Mouse (Mus musculus): ENCODE results near the gene Gm10065. TPM values are rescaled to one million over a fixed set of nuclear protein-coding genes. Genes with fewer than 3 reads are reported as not detected.
"Not testable (repeated sequence)": the region's sequence is repeated elsewhere in the genome, so short reads cannot be mapped to it uniquely, and the experiment has no call there.

The Gm10065 gene
- polyA plus RNA-seq, 1 experiment from 2014 or later: not detected

DNA sequence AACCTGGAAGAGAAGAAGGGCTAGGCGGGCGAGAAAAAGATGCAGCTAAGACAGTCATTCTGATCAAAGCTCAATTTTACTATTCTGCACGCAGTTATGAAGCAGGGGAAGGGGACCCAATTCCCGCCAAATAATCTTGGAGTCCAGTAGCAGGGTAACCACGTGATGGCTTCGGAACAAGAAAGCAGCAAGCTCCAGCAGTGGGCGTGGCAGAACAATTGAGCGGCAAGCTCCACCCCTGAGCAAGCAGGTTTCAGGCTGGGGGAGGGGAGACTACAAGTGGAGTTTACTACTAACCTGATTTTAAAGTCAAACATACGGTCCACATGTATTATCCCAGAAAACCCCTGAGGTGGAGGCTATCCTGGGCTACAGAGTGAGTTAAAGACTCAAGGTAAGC, 16.7 kb downstream of the Gm10065 start:
- H3K27me3 ChIP-seq; ATAC-seq (ENCODE audit: low FRiP score); H3K36me3 ChIP-seq (replicated peaks); H3K9ac ChIP-seq; H3K4me3 ChIP-seq (replicated peaks); H3K4me2 ChIP-seq; H3K27ac ChIP-seq; H3K9me3 ChIP-seq; H3K4me1 ChIP-seq: not testable (repeated sequence)
- whole genome bisulfite sequencing: 59% methylated on average over 9 of the region's 9 CpGs

DNA sequence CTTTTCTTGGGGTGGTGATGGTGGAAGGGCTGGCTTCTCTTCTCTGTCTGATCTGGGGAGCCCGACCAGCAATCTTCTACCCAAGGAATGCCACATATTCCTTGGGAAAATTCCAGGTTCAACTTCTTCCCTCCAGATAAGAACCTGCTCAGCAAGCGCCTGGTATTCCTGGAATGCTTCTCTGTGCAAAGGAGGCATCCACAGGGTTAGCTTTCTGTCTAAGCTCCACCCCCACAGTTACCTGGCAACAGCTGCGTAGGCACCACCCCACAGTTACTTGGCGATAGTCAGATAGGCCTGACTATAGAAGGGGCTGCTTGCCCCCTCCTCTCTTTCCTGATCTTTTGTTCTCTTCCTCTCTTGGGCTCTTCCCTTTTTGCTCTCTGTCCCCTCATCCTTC, 22.9 kb downstream of the Gm10065 start:
- Histone ChIP-seq H3K4me2 (no peak overlapping the region), H3K27ac (no peak overlapping the region), H3K36me3 (replicated peaks) (no peaks in the 10 kb centered on the region), H3K4me1 (peaks cover 14% of the 10 kb centered on the region), H3K27me3 (peaks cover 12% of the 10 kb centered on the region; the same call in 1 of the 2 replicates), H3K4me3 (replicated peaks) (no peak overlapping the region), H3K9ac (no peak overlapping the region), H3K9me3 (no peaks in the 10 kb centered on the region)
- ATAC-seq (ENCODE audit: low FRiP score): no peak
- 22% methylated on average over 4 of the region's 4 CpGs for WGBS

DNA sequence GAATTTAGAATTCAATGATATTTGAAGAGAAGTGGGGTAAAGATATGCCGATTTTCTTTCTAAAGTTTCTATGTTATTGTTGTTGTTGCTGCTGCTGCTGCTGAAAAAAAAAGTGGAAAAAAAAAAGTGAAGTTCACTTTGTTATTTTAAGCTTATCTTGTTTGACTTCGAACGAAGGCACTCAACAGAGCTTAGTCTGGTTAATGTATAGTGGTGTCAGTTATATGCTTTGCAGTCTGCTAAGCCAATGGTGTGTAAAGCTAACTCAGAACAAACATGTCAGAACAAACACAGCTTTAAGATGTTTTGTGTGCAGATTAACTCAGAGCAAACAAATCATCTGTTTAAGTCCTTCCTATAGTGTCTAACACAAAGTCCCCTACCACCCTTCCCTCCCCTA, 25.1 kb downstream of the Gm10065 start:
- H3K4me1 ChIP-seq: peaks cover 14% of the 10 kb centered on the region
- no peak overlapping the region for H3K9ac ChIP-seq
- H3K4me3 ChIP-seq (replicated peaks): no peak overlapping the region
- peaks cover 9% of the 10 kb centered on the region; the same call in 1 of the 2 replicates for H3K27me3 ChIP-seq
- no peak for ATAC-seq (ENCODE audit: low FRiP score)
- H3K4me2 ChIP-seq: no peak overlapping the region
- H3K9me3 ChIP-seq: no peaks in the 10 kb centered on the region
- H3K36me3 ChIP-seq (replicated peaks): peaks cover 2% of the 10 kb centered on the region; the same call in 1 of the 2 replicates
- 94% methylated on average over 3 of the region's 3 CpGs for WGBS
- H3K27ac ChIP-seq: no peak overlapping the region

DNA sequence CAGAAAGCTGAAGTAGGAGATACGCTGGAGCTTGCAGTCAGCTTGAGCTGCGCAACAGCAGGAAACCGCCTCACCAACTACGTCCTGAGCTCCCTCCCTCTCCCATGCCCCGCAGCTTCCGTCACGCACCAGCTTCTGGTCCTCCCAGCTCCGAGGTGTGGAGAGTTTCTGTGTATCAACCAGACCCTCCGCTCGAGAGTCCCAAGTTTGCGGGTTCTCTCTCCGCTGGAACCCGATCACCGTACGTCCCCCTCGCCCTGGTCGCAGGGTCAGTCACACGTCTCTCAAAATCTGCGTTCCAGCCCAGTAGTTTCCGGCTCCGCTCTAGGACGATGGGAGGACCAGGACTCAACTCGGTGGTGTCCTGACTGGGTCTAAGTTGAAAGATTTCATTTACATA, 25.8 kb downstream of the Gm10065 start, which contains the start of gene Zscan26:
TSS of gene Zscan26 (minus strand) at position 282 of the 400 bp plus-strand sequence.
- H3K9me3 ChIP-seq: no peaks in the 10 kb centered on the region
- H3K4me3 ChIP-seq (replicated peaks): peak within 1 kb of the TSS; percentile 73
- H3K36me3 ChIP-seq (replicated peaks): peaks cover 7% of the 10 kb centered on the region; the same call in 1 of the 2 replicates
- H3K27me3 ChIP-seq: peaks cover 9% of the 10 kb centered on the region; the same call in 1 of the 2 replicates
- ATAC-seq (ENCODE audit: low FRiP score): peak; percentile 94
- peak within 1 kb of the TSS; percentile 79 for H3K4me2 ChIP-seq
- H3K4me1 ChIP-seq: peaks cover 14% of the 10 kb centered on the region
- 0% methylated on average over 23 of the region's 23 CpGs for WGBS
- peak within 1 kb of the TSS; percentile 75 for H3K27ac ChIP-seq
- H3K9ac ChIP-seq: peak within 1 kb of the TSS; percentile 76

DNA sequence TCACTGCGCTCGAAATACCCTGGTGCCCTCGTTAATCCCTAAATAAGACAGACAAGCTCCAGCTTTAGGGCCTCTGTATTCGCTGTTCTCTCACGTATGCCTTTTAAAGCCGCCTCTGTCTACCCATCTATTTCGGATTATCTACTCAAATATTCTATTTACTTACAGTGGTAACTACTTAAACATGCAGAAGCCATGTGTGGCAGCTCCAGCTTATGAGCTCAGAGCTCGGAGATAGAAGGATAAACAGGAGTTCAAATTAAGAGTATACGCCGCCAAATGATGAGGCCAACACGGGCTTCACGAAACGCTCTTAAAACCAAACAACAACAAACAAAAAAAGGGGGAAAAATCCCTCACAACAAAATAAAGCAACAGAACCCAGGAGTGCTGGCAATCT, 26.2 kb downstream of the Gm10065 start:
- Histone ChIP-seq H3K4me3 (replicated peaks) (peak overlapping the region; percentile 73), H3K27me3 (peaks cover 9% of the 10 kb centered on the region; the same call in 1 of the 2 replicates)
- ATAC-seq (ENCODE audit: low FRiP score): peak; percentile 42; the same call in 1 of the 2 replicates

DNA sequence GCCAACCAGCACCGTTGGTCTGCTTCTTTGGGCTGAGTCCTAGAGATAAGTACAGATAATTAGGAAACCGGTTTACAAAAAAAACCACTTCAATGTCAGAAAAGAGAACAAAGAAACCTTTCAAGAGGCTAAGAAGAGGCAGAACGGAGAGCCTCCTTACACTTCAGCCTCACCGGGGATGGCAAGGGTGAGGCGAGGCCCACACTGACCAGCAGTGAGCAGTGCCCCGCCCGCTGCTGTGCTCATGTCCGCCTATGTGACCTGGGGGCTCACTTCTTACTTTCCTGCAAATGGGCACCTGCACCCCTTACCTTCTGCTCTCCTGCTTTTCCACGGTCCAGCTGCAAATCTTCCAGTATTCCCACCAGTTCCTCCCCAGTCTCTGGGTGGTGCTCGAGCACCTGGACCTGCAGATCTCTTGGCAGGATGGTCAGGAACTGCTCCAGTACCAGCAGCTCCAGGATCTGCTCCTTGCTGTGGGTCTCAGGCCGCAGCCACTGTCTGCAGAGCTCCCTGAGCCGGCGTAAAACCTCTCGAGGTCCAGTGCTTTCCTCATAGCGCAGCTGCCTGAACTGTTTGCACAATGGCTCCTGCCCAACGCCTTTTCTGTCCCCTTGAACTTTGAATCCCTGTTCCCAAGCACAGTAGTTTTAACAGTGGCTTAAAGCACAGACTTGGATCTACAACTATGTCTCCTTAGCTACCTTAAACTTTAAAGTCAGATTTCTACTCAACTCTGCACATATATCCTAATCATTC, 31.2 kb downstream of the Gm10065 start:
- WGBS: 84% methylated on average over 16 of the region's 16 CpGs
- Histone ChIP-seq H3K4me2 (no peak overlapping the region), H3K4me3 (replicated peaks) (no peak overlapping the region), H3K9me3 (no peaks in the 10 kb centered on the region), H3K4me1 (peaks cover 13% of the 10 kb centered on the region), H3K9ac (no peak overlapping the region), H3K27me3 (no peaks in the 10 kb centered on the region), H3K36me3 (replicated peaks) (peaks cover 56% of the 10 kb centered on the region), H3K27ac (no peak overlapping the region)
- no peak for ATAC-seq (ENCODE audit: low FRiP score)

More for the DNA sequence above, 26.2 kb downstream of the Gm10065 start:
- Histone ChIP-seq H3K4me1 (peaks cover 14% of the 10 kb centered on the region), H3K9me3 (no peaks in the 10 kb centered on the region), H3K27ac (peak overlapping the region; percentile 75), H3K9ac (peak overlapping the region; percentile 76), H3K4me2 (peak overlapping the region; percentile 79), H3K36me3 (replicated peaks) (peaks cover 10% of the 10 kb centered on the region)
- 2% methylated on average over 13 of the region's 13 CpGs for WGBS

DNA sequence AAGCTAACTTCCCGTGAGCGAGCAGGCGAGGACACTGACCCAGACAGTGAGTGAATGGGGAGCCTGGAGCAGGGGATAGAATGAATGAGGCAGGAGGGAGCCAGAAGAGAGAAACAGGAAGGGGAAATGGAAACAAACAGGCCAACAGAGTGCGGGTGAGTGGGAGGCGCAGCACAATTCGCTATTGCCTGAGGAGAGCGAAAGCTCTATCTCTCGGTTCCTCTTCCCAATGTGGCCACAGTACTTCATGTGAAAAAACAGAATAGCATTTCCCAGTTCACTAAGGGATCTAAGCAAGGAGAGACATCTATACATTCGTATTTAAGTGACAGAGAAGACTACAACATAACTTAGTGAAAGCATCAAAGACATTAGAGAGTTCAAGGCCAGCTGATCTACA, 32.4 kb downstream of the Gm10065 start:
- Histone ChIP-seq H3K9ac (no peak overlapping the region), H3K4me3 (replicated peaks) (no peak overlapping the region), H3K27ac (no peak overlapping the region), H3K4me2 (no peak overlapping the region), H3K27me3 (no peaks in the 10 kb centered on the region), H3K36me3 (replicated peaks) (peaks cover 60% of the 10 kb centered on the region), H3K9me3 (no peaks in the 10 kb centered on the region), H3K4me1 (peaks cover under 1% of the 10 kb centered on the region; the same call in 1 of the 2 replicates)
- WGBS: 91% methylated on average over 9 of the region's 9 CpGs
- no peak for ATAC-seq (ENCODE audit: low FRiP score)

DNA sequence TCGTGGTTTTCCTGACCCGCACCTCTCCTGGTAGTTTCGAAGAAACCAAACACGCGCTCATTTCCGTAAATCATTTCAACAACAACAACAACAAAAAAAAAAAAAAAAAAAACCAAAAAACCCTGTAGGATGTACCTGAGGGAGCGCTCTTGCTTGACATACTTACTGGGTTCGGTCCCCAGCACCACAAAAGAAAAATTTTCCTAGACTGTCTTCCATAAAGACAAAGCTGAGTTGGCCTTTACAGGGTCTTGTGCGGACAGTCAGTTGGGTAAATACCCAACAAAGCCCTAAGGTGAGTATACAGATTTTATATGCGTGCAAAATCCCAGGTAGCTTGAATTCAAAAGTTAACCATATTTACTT, 38.1 kb downstream of the Gm10065 start:
- Histone ChIP-seq H3K4me1 (peaks cover 14% of the 10 kb centered on the region), H3K9ac (peak overlapping the region; percentile 71; the same call in 1 of the 2 replicates), H3K4me2 (peak overlapping the region; percentile 80), H3K4me3 (replicated peaks) (peak overlapping the region; percentile 54), H3K27ac (no peak overlapping the region; the same call in 1 of the 2 replicates), H3K27me3 (no peaks in the 10 kb centered on the region), H3K9me3 (no peaks in the 10 kb centered on the region), H3K36me3 (replicated peaks) (peaks cover 33% of the 10 kb centered on the region)
- 16% methylated on average over 10 of the region's 10 CpGs for WGBS
- ATAC-seq (ENCODE audit: low FRiP score): peak; percentile 62

DNA sequence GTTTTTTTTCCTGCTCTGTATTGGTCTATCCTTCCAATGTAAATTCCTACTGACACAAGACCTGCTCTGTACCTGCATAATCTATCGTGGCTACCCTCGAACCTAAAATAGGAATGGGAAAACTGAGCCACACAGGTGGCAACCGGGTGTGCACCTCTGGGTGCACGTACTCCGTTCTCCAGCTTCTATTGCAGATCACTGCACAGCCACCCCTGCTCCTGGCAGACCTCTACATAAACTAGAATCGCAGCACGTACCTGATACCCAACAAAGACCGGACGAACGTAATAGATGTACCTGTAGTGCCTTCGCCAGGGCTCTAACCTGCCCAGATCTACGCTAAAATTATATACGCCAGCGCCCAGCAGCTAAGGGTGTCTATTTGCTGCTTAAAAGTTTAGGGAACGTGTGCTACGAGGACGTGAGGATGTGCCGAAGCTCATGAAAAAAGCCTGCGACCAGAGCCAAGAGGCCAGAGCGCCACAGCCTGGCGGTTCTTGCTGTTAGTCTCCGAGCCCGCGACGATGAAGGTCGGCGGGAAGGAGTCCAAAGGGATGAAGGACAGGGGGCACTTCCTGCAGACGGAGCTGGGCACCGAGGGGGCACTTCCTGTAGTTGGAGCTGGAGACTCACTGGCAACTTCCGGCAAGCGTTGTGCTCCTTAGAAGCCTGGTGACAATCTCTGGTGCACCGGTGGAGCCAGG, 38.6 kb downstream of the Gm10065 start, which contains the start of gene Pgbd1:
TSS of gene Pgbd1 (minus strand) at position 556 of the 704 bp plus-strand sequence.
- H3K9ac ChIP-seq: peak within 1 kb of the TSS; percentile 71
- under 1% methylated on average over 32 of the region's 32 CpGs for WGBS
- H3K27ac ChIP-seq: peak within 1 kb of the TSS; percentile 75
- H3K4me2 ChIP-seq: peak within 1 kb of the TSS; percentile 80
- peak within 1 kb of the TSS; percentile 54 for H3K4me3 ChIP-seq (replicated peaks)
- H3K27me3 ChIP-seq: no peaks in the 10 kb centered on the region
- H3K4me1 ChIP-seq: peaks cover 14% of the 10 kb centered on the region
- H3K9me3 ChIP-seq: no peaks in the 10 kb centered on the region
- ATAC-seq (ENCODE audit: low FRiP score): peak; percentile 93
- H3K36me3 ChIP-seq (replicated peaks): peaks cover 28% of the 10 kb centered on the region

DNA sequence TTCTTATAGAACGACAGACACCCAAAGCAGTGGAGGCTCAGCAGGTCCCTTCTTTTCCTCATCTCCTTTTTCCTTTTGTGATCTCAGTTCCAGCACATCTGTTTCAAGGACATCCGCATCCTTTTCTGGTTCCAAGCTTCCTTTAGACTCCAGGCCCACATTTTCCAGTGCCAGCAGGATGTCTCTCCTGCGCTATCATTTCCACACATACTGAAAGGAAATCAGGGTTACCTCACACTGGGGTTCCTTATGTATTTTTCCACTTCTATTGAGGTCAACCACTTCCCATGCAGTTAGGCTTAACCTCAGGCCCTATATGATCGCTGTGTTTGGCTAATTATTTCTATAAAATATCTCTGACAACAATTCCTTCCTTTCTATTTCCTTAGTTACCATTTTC, 43.8 kb downstream of the Gm10065 start:
- Histone ChIP-seq H3K4me1 (peaks cover 8% of the 10 kb centered on the region), H3K27ac (no peak overlapping the region), H3K4me2 (no peak overlapping the region), H3K36me3 (replicated peaks) (no peaks in the 10 kb centered on the region), H3K9ac (no peak overlapping the region), H3K27me3 (no peaks in the 10 kb centered on the region), H3K4me3 (replicated peaks) (no peak overlapping the region), H3K9me3 (no peaks in the 10 kb centered on the region)
- WGBS: 86% methylated on average over 4 of the region's 4 CpGs
- no peak for ATAC-seq (ENCODE audit: low FRiP score)

All from forebrain, embryonic 12.5 days (tissue).